Mouse (Mus musculus) kidney, adult 2 months (tissue): ENCODE data around the gene Selenoo.

Source experiments
- CTCF ChIP-seq: fragments of 200-500 bp; conservative IDR thresholded peaks from 2 replicates; pipeline ENCODE4 v1.5.1; 2011; ENCODE audit warnings: low read depth, mild to moderate bottlenecking, control low read depth, low read length, moderate library complexity, mixed read lengths; ENCODE audit not compliant: insufficient read depth, insufficient read length
- POLR2A ChIP-seq: fragments of 200-500 bp; IDR thresholded peaks from one replicate; pipeline ENCODE4 v1.6.1; 2011; ENCODE audit warnings: low read depth, low read length, control low read depth

DNA sequence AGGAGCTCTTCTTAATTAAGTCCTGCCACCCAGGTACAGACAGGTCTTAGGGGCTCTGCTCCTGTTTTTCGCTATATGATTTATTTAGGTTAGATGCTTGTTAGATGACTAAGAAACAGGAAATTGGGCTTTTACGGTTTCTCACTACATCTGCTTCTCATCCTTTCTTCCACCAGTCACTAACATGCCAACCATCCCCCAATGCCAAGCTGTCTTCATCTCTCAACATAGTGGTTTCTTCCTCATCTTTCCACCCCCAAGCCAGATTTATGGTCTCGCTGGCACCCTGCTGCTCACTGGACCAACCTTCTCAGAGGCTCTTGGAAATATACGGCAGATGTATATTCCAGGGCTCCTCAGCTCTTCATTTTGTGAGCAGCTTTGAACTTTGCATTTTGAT lies 1.8 kb downstream of the Selenoo start:
- no peak for TF ChIP-seq CTCF
- no peak for TF ChIP-seq POLR2A
